In genomic region chr1:170868107-170868904, GRCm38 (mm10) we compare ENCODE assay signal across 8 mouse cellular contexts. TPM values are rescaled to one million over a fixed set of nuclear protein-coding genes. Genes with fewer than 3 reads are reported as not detected.
A peak's percentile ranks its signal among the peaks of the same experiment; 100 is the strongest.
DNase-seq lines count a peak whose midpoint lies in the region; ATAC-seq lines count a peak whose summit lies in the region.

No protein-coding gene starts in this region.

- no peaks in the 10 kb centered on the region for H3K9me3 ChIP-seq in hindbrain, embryonic 14.5 days (ENCODE audit: control insufficient read depth, low read length)

- H3K9ac ChIP-seq in hindbrain, embryonic 14.5 days, result peak overlapping the region; percentile 72

- peak overlapping the region; percentile 83 for H3K4me3 ChIP-seq in hindbrain, embryonic 14.5 days (replicated peaks; ENCODE audit: low read length)

- H3K27ac ChIP-seq in hindbrain, embryonic 14.5 days, result peak overlapping the region; percentile 50; the same call in 1 of the 2 replicates

- peaks cover 9% of the 10 kb centered on the region for H3K36me3 ChIP-seq in hindbrain, embryonic 14.5 days (replicated peaks; ENCODE audit: control insufficient read depth, insufficient read depth)

- peaks cover 9% of the 10 kb centered on the region for H3K4me1 ChIP-seq in hindbrain, embryonic 14.5 days (replicated peaks; ENCODE audit: control insufficient read depth, insufficient read depth, low read length)

- DNase-seq in WW6 (ENCODE audit: low read depth, low spot score), result peak; percentile 70
- peak; percentile 78 to 94 for DNase-seq in cerebellum, postnatal 36 days
- DNase-seq in frontal cortex, postnatal 25 days (ENCODE audit: low spot score in 2 of 2), result peak; percentile 49 to 70
- DNase-seq in hindbrain, embryonic 14.5 days (ENCODE audit: low spot score), result peak; percentile 91
- peak; percentile 29 to 66 for DNase-seq in layer of hippocampus, postnatal 25 days (ENCODE audit: extremely low spot score in 1 of 2, low spot score in 1 of 2)
- DNase-seq in lung, postnatal 25 days (ENCODE audit: low spot score), result peak; percentile 81
- peak; percentile 76 for DNase-seq in retina, adult 2 months (ENCODE audit: low read depth, low spot score)
- DNase-seq in urinary bladder, adult 2 months (ENCODE audit: low spot score), result peak; percentile 31

- peak; percentile 88 for ATAC-seq in hindbrain, embryonic 14.5 days (ENCODE audit: low FRiP score)

- no peaks in the 10 kb centered on the region for H3K27me3 ChIP-seq in hindbrain, embryonic 14.5 days (ENCODE audit: control insufficient read depth, insufficient read depth, low read length)

- WGBS in hindbrain, embryonic 14.5 days, result under 1% methylated on average over 33 of the region's 33 CpGs

- peak overlapping the region; percentile 83 for H3K4me2 ChIP-seq in hindbrain, embryonic 14.5 days (replicated peaks)

RNA-seq across cellular contexts. Expression of gene Atf6, which starts 0.7 kb away (rescaled TPM):
- polyA plus RNA-seq in hindbrain, embryonic 14.5 days (2014; fragmentation: Nextera tagmentation; extraction: Ambion mirVana), result 9.9 and 10.9 TPM in 2 replicates
- total RNA-seq in layer of hippocampus, postnatal 25 days (2021), result 10 to 100 TPM; 46.6 to 49.2 TPM
- 12.6 and 14.3 TPM in 2 replicates for polyA plus RNA-seq in urinary bladder, adult 2 months (2012; rRNA removed)

RNA-seq across cellular contexts. Expression of gene Gm26620, which starts 16.6 kb away (rescaled TPM):
- 0.48 and 0.56 TPM in 2 replicates for polyA plus RNA-seq in hindbrain, embryonic 14.5 days (2014; fragmentation: Nextera tagmentation; extraction: Ambion mirVana)
- under 1 TPM; 0.34 to 0.77 TPM for total RNA-seq in layer of hippocampus, postnatal 25 days (2021)
- polyA plus RNA-seq in urinary bladder, adult 2 months (2012; rRNA removed), result 0.81 and 1.0 TPM in 2 replicates

RNA-seq across cellular contexts. Expression of gene Dusp12, which starts 17.0 kb away (rescaled TPM):
- 41.2 and 45.9 TPM in 2 replicates for polyA plus RNA-seq in hindbrain, embryonic 14.5 days (2014; fragmentation: Nextera tagmentation; extraction: Ambion mirVana)
- total RNA-seq in layer of hippocampus, postnatal 25 days (2021), result 10 to 100 TPM; 13.8 to 19.2 TPM
- polyA plus RNA-seq in urinary bladder, adult 2 months (2012; rRNA removed), result 25.4 and 29.1 TPM in 2 replicates

RNA-seq across cellular contexts. Expression of gene Fcrlb, which starts 44.4 kb away (rescaled TPM):
- polyA plus RNA-seq in hindbrain, embryonic 14.5 days (2014; fragmentation: Nextera tagmentation; extraction: Ambion mirVana), result 0.75 and 1.1 TPM in 2 replicates
- under 1 TPM in 1 of 2 experiments, not detected in 1; 0.54 TPM for total RNA-seq in layer of hippocampus, postnatal 25 days (2021)
- 0.07 and 0.23 TPM in 2 replicates for polyA plus RNA-seq in urinary bladder, adult 2 months (2012; rRNA removed)

RNA-seq across cellular contexts. Expression of gene Fcrla, which starts 59.1 kb away (rescaled TPM):
- polyA plus RNA-seq in hindbrain, embryonic 14.5 days (2014; fragmentation: Nextera tagmentation; extraction: Ambion mirVana), result not detected in 2 replicates
- not detected for total RNA-seq in layer of hippocampus, postnatal 25 days (2021)
- 0.50 and 0.78 TPM in 2 replicates for polyA plus RNA-seq in urinary bladder, adult 2 months (2012; rRNA removed)

Comparison
In these comparisons a context has a peak if more than half of its experiments do, and no peak if none do; other contexts are left out.
1. Peak in every context shown above with its lines: DNase-seq, ATAC-seq, H3K4me3 ChIP-seq and H3K27ac ChIP-seq.
2. DNase-seq: peak in every context shown above with its lines; median percentile 91 in hindbrain, embryonic 14.5 days; 86 in cerebellum, postnatal 36 days; 81 in lung, postnatal 25 days; 76 in retina, adult 2 months; 70 in WW6; 60 in frontal cortex, postnatal 25 days; 48 in layer of hippocampus, postnatal 25 days; 31 in urinary bladder, adult 2 months.